Mouse (Mus musculus) kidney, embryonic 14.5 days (tissue): ENCODE measurements around the gene Cep104. TPM values are rescaled to one million over a fixed set of nuclear protein-coding genes. Genes with fewer than 3 reads are reported as not detected.
A peak's percentile ranks its signal among the peaks of the same experiment; 100 is the strongest.

Experiments used
- ATAC-seq: fragments of 200-750 bp; cut with Nextera tagmentation; 2 replicates; pipeline ENCODE4 v1.8.0; 2017; ENCODE audit warnings: moderate number of reproducible peaks, mild to moderate bottlenecking, moderate TSS enrichment, moderate library complexity; ENCODE audit not compliant: low FRiP score, low TSS enrichment
- H3K27ac ChIP-seq: fragments of 300-500 bp; sonication (generic); 2 replicates; pipeline ENCODE4 v1.5.1; 2014; ENCODE audit warnings: low read depth, mild to moderate bottlenecking, low read length, moderate library complexity, mixed read lengths
- H3K27me3 ChIP-seq: fragments of 300-500 bp; sonication (generic); 2 replicates; pipeline ENCODE4 v1.6.1; 2014; ENCODE audit warnings: mild to moderate bottlenecking, low read length; ENCODE audit not compliant: control insufficient read depth, insufficient read depth
- H3K36me3 ChIP-seq: fragments of 300-500 bp; sonication (generic); 2 replicates; pipeline ENCODE4 v1.6.1; 2014; ENCODE audit warnings: low read length, mixed read lengths; ENCODE audit not compliant: control insufficient read depth, insufficient read depth
- H3K4me1 ChIP-seq: fragments of 300-500 bp; sonication (generic); 2 replicates; pipeline ENCODE4 v1.6.1; 2014; ENCODE audit warnings: low read length, mixed read lengths; ENCODE audit not compliant: control insufficient read depth, insufficient read depth
- H3K4me2 ChIP-seq: fragments of 300-500 bp; sonication (generic); replicated peaks from 2 replicates; pipeline ENCODE4 v1.6.1; 2014; ENCODE audit warnings: low read depth, mild to moderate bottlenecking, low read length
- H3K4me3 ChIP-seq: fragments of 300-500 bp; sonication (generic); 2 replicates; pipeline ENCODE4 v1.5.1; 2014; ENCODE audit warnings: mild to moderate bottlenecking, low read length
- H3K9ac ChIP-seq: fragments of 300-500 bp; sonication (generic); 2 replicates; pipeline ENCODE4 v1.6.1; 2014; ENCODE audit warnings: low read depth, mild to moderate bottlenecking, low read length, moderate library complexity
- H3K9me3 ChIP-seq: fragments of 300-500 bp; sonication (generic); 2 replicates; pipeline ENCODE4 v1.6.1; 2016; ENCODE audit warnings: low read length; ENCODE audit not compliant: control insufficient read depth
- WGBS: fragments of 180-500 bp; shearing (Covaris S2); extraction: QIAGEN DNeasy Blood & Tissue Kit; methylation state at CpG from one replicate; pipeline ENCODE4 v1.1.7; 2014; 5-methylcytosine and 5-hydroxymethylcytosine counted together
- polyA plus RNA-seq: library from polyadenylated mRNA; unstranded; fragments of >200 nt; fragmentation: Nextera tagmentation; extraction: Ambion mirVana; gene quantifications from 2 replicates; pipeline ENCODE4 v1.2.1, GENCODE M21; 2014

The Cep104 gene
- polyA plus RNA-seq, 1 experiment from 2014 or later: 17.4 TPM

- peak overlapping the region; percentile 48 for H3K4me3 ChIP-seq
- peak overlapping the region; percentile 61; the same call in 1 of the 2 replicates for H3K9ac ChIP-seq
- peaks cover 19% of the 10 kb centered on the region for H3K36me3 ChIP-seq
- no peaks in the 10 kb centered on the region for H3K9me3 ChIP-seq
- peaks cover 47% of the 10 kb centered on the region for H3K4me1 ChIP-seq
- WGBS: 36% methylated on average over 17 of the region's 17 CpGs
- H3K4me2 ChIP-seq: peak overlapping the region; percentile 73
- 0 out of 2 replicates have a peak, but pooled peaks cover 4% of the 10 kb centered on the region for H3K27me3 ChIP-seq
- ATAC-seq: no peak
- peak overlapping the region; percentile 65 for H3K27ac ChIP-seq
These were observed 49.9 kb downstream of the Cep104 start for GRCm38 (mm10) chr4:154024729-154025521.

GRCm38 (mm10) chr4:154025641-154026440 lies 50.8 kb downstream of the Cep104 start, which contains the start of gene Smim1:
Smim1 (minus strand) TSS chr4:154026230.
- peak; percentile 73 for ATAC-seq
- Histone ChIP-seq H3K9me3 (no peaks in the 10 kb centered on the region), H3K4me2 (peak within 1 kb of the TSS; percentile 73), H3K9ac (peak within 1 kb of the TSS; percentile 61), H3K4me1 (peaks cover 47% of the 10 kb centered on the region), H3K36me3 (peaks cover 10% of the 10 kb centered on the region), H3K4me3 (peak within 1 kb of the TSS; percentile 48), H3K27ac (peak within 1 kb of the TSS; percentile 65; the same call in 1 of the 2 replicates), H3K27me3 (0 out of 2 replicates have a peak, but pooled peaks cover 4% of the 10 kb centered on the region)
- whole genome bisulfite sequencing: under 1% methylated on average over 33 of the region's 33 CpGs

GRCm38 (mm10) chr4:154026441-154026761 lies 51.4 kb downstream of the Cep104 start:
- Histone ChIP-seq H3K27me3 (0 out of 2 replicates have a peak, but pooled peaks cover 4% of the 10 kb centered on the region), H3K4me1 (peaks cover 47% of the 10 kb centered on the region)

GRCm38 (mm10) chr4:154028066-154028465 lies 53.1 kb downstream of the Cep104 start:
- H3K27me3 ChIP-seq: 0 out of 2 replicates have a peak, but pooled peaks cover 4% of the 10 kb centered on the region
- H3K36me3 ChIP-seq: no peaks in the 10 kb centered on the region
- no peak overlapping the region for H3K4me2 ChIP-seq
- no peaks in the 10 kb centered on the region for H3K9me3 ChIP-seq
- 82% methylated on average over 7 of the region's 7 CpGs for WGBS
- ATAC-seq: no peak
- no peak overlapping the region for H3K9ac ChIP-seq
- no peak overlapping the region for H3K4me3 ChIP-seq
- H3K27ac ChIP-seq: no peak overlapping the region
- peaks cover 34% of the 10 kb centered on the region for H3K4me1 ChIP-seq

More at GRCm38 (mm10) chr4:154026441-154026761, 51.4 kb downstream of the Cep104 start:
- Histone ChIP-seq H3K4me3 (peak overlapping the region; percentile 48), H3K9ac (peak overlapping the region; percentile 61; the same call in 1 of the 2 replicates), H3K27ac (no peak overlapping the region), H3K4me2 (peak overlapping the region; percentile 73), H3K9me3 (no peaks in the 10 kb centered on the region), H3K36me3 (peaks cover 5% of the 10 kb centered on the region)
- ATAC-seq: no peak
- 32% methylated on average over 2 of the region's 2 CpGs for WGBS

GRCm38 (mm10) chr4:154028646-154029045 lies 53.7 kb downstream of the Cep104 start:
- Histone ChIP-seq H3K4me2 (no peak overlapping the region), H3K4me1 (peaks cover 28% of the 10 kb centered on the region), H3K27ac (no peak overlapping the region), H3K36me3 (no peaks in the 10 kb centered on the region), H3K27me3 (0 out of 2 replicates have a peak, but pooled peaks cover 4% of the 10 kb centered on the region), H3K9me3 (no peaks in the 10 kb centered on the region), H3K9ac (no peak overlapping the region), H3K4me3 (no peak overlapping the region)
- ATAC-seq: no peak

GRCm38 (mm10) chr4:154037123-154037522 lies 62.1 kb downstream of the Cep104 start:
- H3K27ac ChIP-seq: no peak overlapping the region
- H3K4me3 ChIP-seq: no peak overlapping the region
- 16% methylated on average over 3 of the region's 3 CpGs for WGBS
- no peaks in the 10 kb centered on the region for H3K9me3 ChIP-seq
- H3K27me3 ChIP-seq: no peaks in the 10 kb centered on the region
- H3K9ac ChIP-seq: no peak overlapping the region
- no peak overlapping the region for H3K4me2 ChIP-seq
- H3K4me1 ChIP-seq: peaks cover 7% of the 10 kb centered on the region; the same call in 1 of the 2 replicates
- ATAC-seq: peak; percentile 65; the same call in 1 of the 2 replicates
- no peaks in the 10 kb centered on the region for H3K36me3 ChIP-seq

- Histone ChIP-seq H3K4me2 (no peak within 1 kb of the TSS), H3K27me3 (no peaks in the 10 kb centered on the region), H3K36me3 (no peaks in the 10 kb centered on the region), H3K9me3 (no peaks in the 10 kb centered on the region), H3K4me3 (no peak within 1 kb of the TSS), H3K27ac (no peak within 1 kb of the TSS), H3K9ac (no peak within 1 kb of the TSS), H3K4me1 (no peaks in the 10 kb centered on the region)
- 73% methylated on average over 9 of the region's 9 CpGs for WGBS
- no peak for ATAC-seq
These were observed 67.6 kb downstream of the Cep104 start, which contains the start of gene Ccdc27 for GRCm38 (mm10) chr4:154042577-154042976. Ccdc27 (minus strand) TSS chr4:154042677.

- ATAC-seq: no peak
- WGBS: 73% methylated on average over 5 of the region's 5 CpGs
These were observed 70.8 kb downstream of the Cep104 start for GRCm38 (mm10) chr4:154045837-154046236.

More at GRCm38 (mm10) chr4:154045837-154046236, 70.8 kb downstream of the Cep104 start:
- Histone ChIP-seq H3K4me3 (no peak overlapping the region), H3K4me2 (no peak overlapping the region), H3K4me1 (no peaks in the 10 kb centered on the region), H3K36me3 (no peaks in the 10 kb centered on the region), H3K9me3 (no peaks in the 10 kb centered on the region), H3K9ac (no peak overlapping the region), H3K27me3 (no peaks in the 10 kb centered on the region), H3K27ac (no peak overlapping the region)
